Mouse (Mus musculus) heart, embryonic 12.5 days (tissue): ENCODE results near the gene Adcy5. TPM values are rescaled to one million over a fixed set of nuclear protein-coding genes. Genes with fewer than 3 reads are reported as not detected.

ENCODE experiments used
- ATAC-seq: fragments of 200-750 bp; cut with Nextera tagmentation; 2 replicates; pipeline ENCODE4 v1.8.0; 2017; ENCODE audit warnings: moderate TSS enrichment, moderate library complexity; ENCODE audit not compliant: insufficient number of reproducible peaks, low FRiP score
- H3K27ac ChIP-seq: fragments of 300-500 bp; sonication (generic); 2 replicates; pipeline ENCODE4 v1.5.1; 2016; ENCODE audit warnings: mild to moderate bottlenecking, moderate library complexity; ENCODE audit not compliant: poor library complexity, severe bottlenecking
- H3K27me3 ChIP-seq: fragments of 300-500 bp; sonication (generic); replicated peaks from 2 replicates; pipeline ENCODE4 v1.6.1; 2016; ENCODE audit warnings: mild to moderate bottlenecking, moderate library complexity
- H3K36me3 ChIP-seq: fragments of 300-500 bp; sonication (generic); 2 replicates; pipeline ENCODE4 v1.6.1; 2016; ENCODE audit warnings: mild to moderate bottlenecking, moderate library complexity
- H3K4me1 ChIP-seq: fragments of 300-500 bp; sonication (generic); replicated peaks from 2 replicates; pipeline ENCODE4 v1.6.1; 2016; ENCODE audit warnings: mild to moderate bottlenecking
- H3K4me2 ChIP-seq: fragments of 300-500 bp; sonication (generic); 2 replicates; pipeline ENCODE4 v1.6.1; 2016; ENCODE audit warnings: mild to moderate bottlenecking, moderate library complexity
- H3K4me3 ChIP-seq: fragments of 300-500 bp; sonication (generic); 2 replicates; pipeline ENCODE4 v1.5.1; 2016; ENCODE audit warnings: mild to moderate bottlenecking
- H3K9ac ChIP-seq: fragments of 300-500 bp; sonication (generic); 2 replicates; pipeline ENCODE4 v1.6.1; 2016; ENCODE audit warnings: mild to moderate bottlenecking, moderate library complexity
- H3K9me3 ChIP-seq: fragments of 300-500 bp; sonication (generic); replicated peaks from 2 replicates; pipeline ENCODE4 v1.6.1; 2016; ENCODE audit warnings: mild to moderate bottlenecking, moderate library complexity
- WGBS: fragments of 180-500 bp; shearing (Covaris S2); methylation state at CpG from one replicate; pipeline ENCODE4 v1.1.7; 2016; 5-methylcytosine and 5-hydroxymethylcytosine counted together
- polyA plus RNA-seq: library from polyadenylated mRNA; unstranded; fragments of >200 nt; fragmentation: Nextera tagmentation; extraction: Ambion mirVana; gene quantifications from 2 replicates; pipeline ENCODE4 v1.2.1, GENCODE M21; 2016

Gene Adcy5
- polyA plus RNA-seq, 1 experiment from 2014 or later = 8.3 TPM

DNA sequence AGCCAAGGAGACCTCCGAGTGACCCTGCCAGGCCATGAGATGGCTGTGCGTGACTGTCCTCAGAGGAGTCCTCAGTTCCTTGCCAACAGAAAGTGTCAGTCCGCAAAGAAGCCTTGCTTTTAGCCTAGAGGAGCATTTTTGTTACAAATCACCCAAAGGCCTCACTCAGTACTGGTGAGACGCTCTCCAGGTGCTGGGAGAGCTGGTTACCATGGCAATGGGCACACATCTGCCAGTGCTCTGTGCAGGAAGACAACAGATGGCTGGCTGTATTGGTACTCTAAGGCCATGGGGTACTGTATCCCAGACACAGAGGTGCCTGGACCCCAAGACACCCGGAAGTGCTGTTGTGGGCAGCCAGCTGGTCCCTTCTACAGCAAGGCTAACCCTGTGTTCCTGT, 51.0 kb downstream of the Adcy5 start:
- Histone ChIP-seq H3K36me3 (no peaks in the 10 kb centered on the region), H3K4me1 (peaks cover 65% of the 10 kb centered on the region), H3K27ac (no peak overlapping the region), H3K27me3 (no peaks in the 10 kb centered on the region), H3K4me2 (no peak overlapping the region), H3K9ac (no peak overlapping the region), H3K4me3 (no peak overlapping the region), H3K9me3 (no peaks in the 10 kb centered on the region)
- WGBS = 66% methylated on average over 5 of the region's 5 CpGs
- ATAC-seq = no peak

DNA sequence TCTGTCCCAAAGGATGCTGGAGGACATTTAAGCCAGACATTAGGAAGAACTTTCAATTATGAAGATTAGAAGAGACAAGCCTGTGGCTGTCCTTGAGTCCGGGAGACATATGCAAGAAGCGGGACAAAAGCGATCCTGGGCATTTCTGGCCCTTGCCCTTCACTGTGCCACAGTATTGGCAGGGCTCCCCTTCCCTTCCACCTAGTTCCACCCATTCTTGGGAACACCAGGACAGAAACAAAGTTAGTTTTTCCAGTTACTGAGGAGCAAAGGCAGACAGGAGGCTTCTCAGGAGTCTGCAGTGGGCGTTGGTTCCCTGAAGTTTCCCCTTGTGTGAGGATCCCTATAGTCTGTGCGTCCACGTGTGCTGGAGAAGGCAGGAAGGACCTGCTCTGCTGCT, 51.7 kb downstream of the Adcy5 start:
- Histone ChIP-seq H3K9ac (no peak overlapping the region), H3K4me2 (no peak overlapping the region), H3K27ac (no peak overlapping the region), H3K27me3 (no peaks in the 10 kb centered on the region), H3K4me3 (no peak overlapping the region), H3K36me3 (no peaks in the 10 kb centered on the region), H3K4me1 (peaks cover 67% of the 10 kb centered on the region), H3K9me3 (no peaks in the 10 kb centered on the region)
- 73% methylated on average over 6 of the region's 6 CpGs for WGBS
- no peak for ATAC-seq

DNA sequence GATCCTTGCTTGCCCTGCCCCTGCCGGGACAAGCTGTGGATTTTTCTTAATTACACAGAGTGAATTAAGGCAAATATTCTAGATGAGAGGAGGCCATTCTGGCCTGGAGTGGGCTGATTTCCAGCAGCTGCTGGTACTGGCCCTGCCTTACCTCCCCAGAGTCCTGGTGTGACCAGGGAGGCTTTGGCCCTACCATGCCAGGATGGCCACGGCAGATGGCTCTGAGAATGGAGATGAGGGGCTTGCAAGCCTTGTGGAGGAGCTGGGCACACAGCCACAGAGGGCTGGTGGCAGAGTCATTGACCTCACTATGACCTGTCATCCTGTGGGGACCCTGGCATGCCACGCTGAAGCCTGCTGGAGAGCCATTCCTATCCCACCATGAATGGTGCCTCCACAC, 54.1 kb downstream of the Adcy5 start:
- Histone ChIP-seq H3K4me2 (no peak overlapping the region), H3K9ac (no peak overlapping the region), H3K9me3 (no peaks in the 10 kb centered on the region), H3K4me1 (peaks cover 73% of the 10 kb centered on the region), H3K4me3 (no peak overlapping the region), H3K27me3 (no peaks in the 10 kb centered on the region), H3K36me3 (no peaks in the 10 kb centered on the region), H3K27ac (peak overlapping the region; percentile 24; the same call in 1 of the 2 replicates)
- 60% methylated on average over 3 of the region's 3 CpGs for WGBS
- no peak for ATAC-seq

DNA sequence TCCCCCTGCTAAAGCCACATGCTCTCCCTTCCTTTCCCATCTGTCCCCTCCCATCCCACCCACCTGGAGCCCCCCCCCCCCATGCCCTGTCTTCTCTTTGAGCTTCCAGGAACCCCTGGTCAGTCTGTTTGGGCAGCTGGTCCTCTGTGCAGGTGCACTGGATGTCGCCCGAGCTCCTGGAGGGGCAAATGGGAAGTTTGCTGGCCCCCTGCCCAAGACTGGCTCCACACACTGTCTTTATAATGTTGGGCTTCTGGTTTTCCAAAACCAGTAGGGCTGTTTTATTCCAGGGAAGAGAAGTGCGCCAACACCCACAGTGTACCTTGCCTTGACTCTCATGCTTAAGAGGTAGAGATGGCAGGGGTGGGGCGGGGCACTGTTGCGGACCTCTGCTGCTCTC, 55.1 kb downstream of the Adcy5 start:
- H3K9ac ChIP-seq = no peak overlapping the region; the same call in 1 of the 2 replicates
- H3K36me3 ChIP-seq = no peaks in the 10 kb centered on the region
- H3K27me3 ChIP-seq = no peaks in the 10 kb centered on the region
- no peak overlapping the region for H3K4me2 ChIP-seq
- no peak for ATAC-seq
- no peak overlapping the region for H3K4me3 ChIP-seq
- 92% methylated on average over 5 of the region's 5 CpGs for WGBS
- H3K9me3 ChIP-seq = no peaks in the 10 kb centered on the region
- no peak overlapping the region for H3K27ac ChIP-seq
- peaks cover 83% of the 10 kb centered on the region for H3K4me1 ChIP-seq

DNA sequence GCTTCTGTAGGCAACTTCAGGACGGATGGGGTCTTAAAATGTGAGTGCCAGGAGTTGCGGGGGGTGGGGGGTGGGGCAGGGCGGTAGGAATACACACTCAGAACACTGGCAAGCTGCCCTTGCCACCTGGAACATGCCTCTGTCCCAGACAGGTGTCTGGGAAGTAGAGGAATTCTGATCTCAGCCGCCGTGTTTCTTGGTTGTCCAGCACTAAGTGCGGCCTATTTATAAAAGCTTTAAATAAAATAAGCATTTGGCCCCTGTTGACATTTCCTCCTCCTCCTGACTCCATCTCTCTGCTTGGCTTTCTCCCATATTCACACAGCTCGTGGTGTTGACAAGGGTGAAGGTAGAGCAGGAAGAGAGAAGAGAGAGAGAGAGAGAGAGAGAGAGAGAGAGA, 60.4 kb downstream of the Adcy5 start:
- 22% methylated on average over 7 of the region's 7 CpGs for WGBS
- H3K36me3 ChIP-seq = no peaks in the 10 kb centered on the region
- ATAC-seq = peak; percentile 52; the same call in 1 of the 2 replicates
- no peaks in the 10 kb centered on the region for H3K9me3 ChIP-seq
- H3K27ac ChIP-seq = peak overlapping the region; percentile 93
- peaks cover 77% of the 10 kb centered on the region for H3K4me1 ChIP-seq
- no peak overlapping the region for H3K9ac ChIP-seq
- peak overlapping the region; percentile 11; the same call in 1 of the 2 replicates for H3K4me2 ChIP-seq
- H3K4me3 ChIP-seq = no peak overlapping the region
- no peaks in the 10 kb centered on the region for H3K27me3 ChIP-seq

DNA sequence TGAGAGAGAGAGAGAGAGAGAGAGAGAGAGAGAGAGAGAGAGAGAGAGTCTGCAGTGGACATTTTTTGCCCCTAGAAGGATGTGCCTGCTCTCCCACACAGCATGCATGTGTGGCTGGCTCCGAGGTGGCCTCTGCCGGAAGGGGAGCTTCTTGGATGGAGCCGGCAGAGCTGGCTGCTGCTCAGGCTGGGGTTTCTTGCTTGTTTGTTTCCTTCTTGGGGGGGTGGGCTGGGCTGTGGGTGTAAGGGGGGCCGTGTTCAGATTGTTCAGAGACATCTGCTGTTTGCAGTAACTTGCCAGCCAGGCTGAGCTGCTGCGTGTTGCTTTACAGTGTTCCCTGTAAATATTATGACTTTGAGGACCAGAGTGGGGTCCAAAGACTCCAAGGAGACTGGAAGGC, 60.8 kb downstream of the Adcy5 start:
- peaks cover 77% of the 10 kb centered on the region for H3K4me1 ChIP-seq
- no peaks in the 10 kb centered on the region for H3K9me3 ChIP-seq
- peak overlapping the region; percentile 11; the same call in 1 of the 2 replicates for H3K4me2 ChIP-seq
- peak; percentile 69 for ATAC-seq
- H3K36me3 ChIP-seq = no peaks in the 10 kb centered on the region
- H3K27ac ChIP-seq = peak overlapping the region; percentile 93
- H3K27me3 ChIP-seq = no peaks in the 10 kb centered on the region
- H3K4me3 ChIP-seq = no peak overlapping the region
- 33% methylated on average over 5 of the region's 5 CpGs for WGBS
- peak overlapping the region; percentile 16; the same call in 1 of the 2 replicates for H3K9ac ChIP-seq

DNA sequence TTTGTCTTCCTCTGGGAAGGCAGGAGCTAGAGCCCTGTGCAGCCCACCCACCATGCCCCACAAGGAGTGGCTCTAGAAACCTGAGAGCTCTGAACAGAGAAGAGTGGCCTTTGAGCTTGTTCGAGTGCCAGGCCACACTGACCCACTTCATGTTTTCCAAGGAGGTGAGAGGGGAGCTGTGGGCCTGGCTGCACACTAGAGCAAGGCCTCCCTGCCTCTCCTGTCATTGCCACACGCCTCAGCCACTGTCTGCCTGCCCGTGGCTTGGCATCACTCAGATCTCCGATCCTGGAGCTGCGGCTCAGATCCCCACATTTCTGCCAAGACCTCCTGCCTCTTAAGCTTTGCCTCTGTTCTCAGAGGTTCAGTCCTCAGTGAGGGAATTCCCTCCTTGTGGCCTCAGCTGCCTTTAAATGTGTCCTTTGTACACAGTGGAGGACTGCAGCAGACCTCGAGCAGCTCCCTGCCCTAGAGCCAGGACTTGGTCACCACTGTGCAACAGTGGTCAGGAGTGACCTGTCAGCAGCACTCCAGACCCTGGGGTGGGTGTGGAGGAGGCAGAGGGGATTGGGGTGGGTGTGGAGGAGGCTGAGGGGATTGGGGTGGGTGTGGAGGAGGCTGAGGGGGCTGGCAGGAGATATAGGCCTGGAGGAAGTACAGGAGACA, 62.3 kb downstream of the Adcy5 start:
- H3K4me1 ChIP-seq = peaks cover 76% of the 10 kb centered on the region
- peak overlapping the region; percentile 34; the same call in 1 of the 2 replicates for H3K9ac ChIP-seq
- H3K27ac ChIP-seq = peak overlapping the region; percentile 93
- no peaks in the 10 kb centered on the region for H3K9me3 ChIP-seq
- no peak overlapping the region for H3K4me3 ChIP-seq
- no peaks in the 10 kb centered on the region for H3K27me3 ChIP-seq
- H3K4me2 ChIP-seq = no peak overlapping the region
- 49% methylated on average over 6 of the region's 6 CpGs for WGBS
- H3K36me3 ChIP-seq = no peaks in the 10 kb centered on the region
- ATAC-seq = no peak

DNA sequence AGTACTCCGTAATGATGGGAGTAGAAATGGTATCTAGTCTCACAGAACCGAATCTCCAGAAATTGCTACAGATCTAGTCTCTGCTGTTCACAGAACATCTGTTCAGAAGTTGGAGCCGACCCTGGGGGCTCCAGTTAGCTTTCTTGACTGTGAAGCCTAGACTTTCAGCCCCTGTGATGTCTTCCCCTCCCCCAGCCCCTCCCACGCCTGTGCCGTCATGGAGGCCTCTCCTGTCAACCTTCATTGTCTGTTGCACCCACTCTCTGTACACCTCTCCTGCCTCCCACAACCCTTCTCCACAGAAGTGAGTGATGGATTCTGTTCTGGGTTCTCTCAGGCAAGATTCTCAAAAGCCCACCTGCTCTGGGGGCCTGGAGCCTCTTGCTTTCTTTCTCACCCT, 65.7 kb downstream of the Adcy5 start:
- WGBS = 66% methylated on average over 5 of the region's 5 CpGs
- Histone ChIP-seq H3K4me2 (no peak overlapping the region), H3K4me1 (peaks cover 83% of the 10 kb centered on the region), H3K27ac (no peak overlapping the region), H3K9ac (no peak overlapping the region), H3K4me3 (no peak overlapping the region), H3K27me3 (no peaks in the 10 kb centered on the region), H3K9me3 (no peaks in the 10 kb centered on the region), H3K36me3 (no peaks in the 10 kb centered on the region)
- no peak for ATAC-seq

DNA sequence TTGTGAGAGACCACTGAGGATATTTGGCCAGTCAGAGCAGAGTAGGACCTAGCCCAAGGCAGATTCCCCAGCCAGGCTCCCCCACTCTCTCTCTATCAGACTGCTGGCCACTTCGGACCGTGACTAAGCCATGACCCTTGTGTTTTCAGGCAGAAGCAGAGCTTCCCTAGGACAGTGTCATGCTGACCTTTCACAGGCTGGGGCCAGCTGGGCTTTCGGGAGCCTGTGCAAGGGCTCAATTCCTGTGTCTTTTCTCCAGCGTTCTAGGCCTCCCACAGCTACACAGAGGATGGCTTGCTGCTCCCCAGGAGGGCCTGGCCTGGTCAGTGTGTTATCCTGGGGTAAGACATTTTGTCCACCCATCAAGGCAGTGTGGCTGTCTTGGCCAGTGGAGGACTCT, 66.9 kb downstream of the Adcy5 start:
- no peaks in the 10 kb centered on the region for H3K27me3 ChIP-seq
- WGBS = 47% methylated on average over 4 of the region's 4 CpGs
- ATAC-seq = no peak
- H3K27ac ChIP-seq = no peak overlapping the region
- no peaks in the 10 kb centered on the region for H3K36me3 ChIP-seq
- no peak overlapping the region for H3K4me2 ChIP-seq
- peaks cover 83% of the 10 kb centered on the region for H3K4me1 ChIP-seq
- H3K9me3 ChIP-seq = no peaks in the 10 kb centered on the region
- H3K9ac ChIP-seq = no peak overlapping the region
- no peak overlapping the region for H3K4me3 ChIP-seq

DNA sequence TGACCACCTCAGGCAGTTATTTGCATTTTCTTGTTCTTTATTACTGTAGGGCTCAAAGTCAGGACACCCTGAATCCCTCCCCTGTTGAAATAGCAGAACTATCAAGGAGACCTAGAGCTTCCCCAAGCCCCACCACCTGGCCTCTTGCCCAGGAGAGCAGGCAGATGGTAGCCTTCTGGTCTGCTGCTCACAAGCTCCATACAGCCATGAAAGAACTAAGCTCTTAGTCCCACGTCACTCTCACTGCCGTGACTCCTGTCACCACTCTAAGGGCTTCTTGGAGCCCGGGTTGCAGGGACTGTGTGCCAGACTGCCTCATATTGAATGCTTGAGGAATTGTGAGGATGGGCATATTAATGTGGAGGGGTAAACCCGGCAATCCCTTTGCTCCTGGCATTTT, 69.3 kb downstream of the Adcy5 start:
- Histone ChIP-seq H3K27ac (peak overlapping the region; percentile 90), H3K9me3 (no peaks in the 10 kb centered on the region), H3K9ac (peak overlapping the region; percentile 31; the same call in 1 of the 2 replicates), H3K36me3 (no peaks in the 10 kb centered on the region), H3K4me2 (peak overlapping the region; percentile 50), H3K27me3 (peaks cover 4% of the 10 kb centered on the region; the same call in 1 of the 2 replicates), H3K4me1 (peaks cover 86% of the 10 kb centered on the region), H3K4me3 (no peak overlapping the region)
- WGBS = 37% methylated on average over 4 of the region's 4 CpGs
- ATAC-seq = no peak

DNA sequence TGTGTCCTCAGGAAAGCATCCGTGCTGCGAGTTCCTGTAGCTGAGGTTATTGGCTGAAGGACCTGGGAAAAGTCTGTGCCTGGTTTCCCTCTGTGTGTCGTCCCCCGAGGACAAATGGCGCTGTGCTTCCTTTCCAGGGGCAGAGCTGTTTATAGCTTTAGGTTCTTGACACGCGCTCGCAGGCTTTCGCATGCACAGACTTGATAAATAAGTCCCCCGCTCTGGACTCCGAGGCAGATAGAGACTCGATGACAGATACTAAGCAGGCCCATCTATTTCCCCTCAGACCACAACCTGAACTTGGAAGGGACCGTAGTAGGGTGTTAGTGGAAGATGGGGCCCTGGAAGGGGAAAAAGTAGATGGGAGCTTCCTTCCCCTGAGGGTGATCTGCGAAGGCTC, 70.0 kb downstream of the Adcy5 start:
- H3K9ac ChIP-seq = no peak overlapping the region
- H3K4me2 ChIP-seq = peak overlapping the region; percentile 50
- H3K9me3 ChIP-seq = no peaks in the 10 kb centered on the region
- no peak overlapping the region for H3K4me3 ChIP-seq
- ATAC-seq = peak; percentile 76
- peaks cover 4% of the 10 kb centered on the region; the same call in 1 of the 2 replicates for H3K27me3 ChIP-seq
- peaks cover 90% of the 10 kb centered on the region for H3K4me1 ChIP-seq
- no peaks in the 10 kb centered on the region for H3K36me3 ChIP-seq
- peak overlapping the region; percentile 90 for H3K27ac ChIP-seq
- WGBS = 10% methylated on average over 14 of the region's 14 CpGs

DNA sequence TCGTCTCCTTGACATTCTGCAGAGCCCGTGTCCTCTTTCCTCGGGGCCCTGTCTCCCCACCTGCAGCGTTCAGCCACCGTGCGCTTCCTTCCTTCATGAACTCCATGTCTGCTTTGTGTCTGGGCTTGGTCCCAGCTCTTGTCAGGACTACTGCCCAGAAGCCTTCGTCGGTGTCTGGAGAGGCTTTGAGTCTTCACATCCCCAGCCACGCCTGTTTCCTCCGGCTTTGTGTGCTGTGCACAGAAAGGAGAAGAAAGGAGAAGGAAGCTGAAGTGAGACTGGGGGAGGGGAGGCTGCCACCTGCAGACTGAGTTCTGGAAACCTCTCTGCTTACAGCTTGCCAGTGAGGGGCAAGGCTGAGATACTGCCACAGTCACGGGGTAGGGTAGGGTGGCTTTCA, 74.9 kb downstream of the Adcy5 start:
- Histone ChIP-seq H3K27ac (no peak overlapping the region), H3K36me3 (no peaks in the 10 kb centered on the region), H3K4me3 (no peak overlapping the region), H3K27me3 (peaks cover 4% of the 10 kb centered on the region), H3K9ac (no peak overlapping the region), H3K9me3 (no peaks in the 10 kb centered on the region), H3K4me1 (peaks cover 85% of the 10 kb centered on the region), H3K4me2 (no peak overlapping the region)
- ATAC-seq = 0 out of 2 replicates have a peak, but pooled peaks have one; percentile 23
- 24% methylated on average over 11 of the region's 11 CpGs for WGBS
